Mouse (Mus musculus) CH12.LX (cell line): ENCODE data around the gene Tcp11l1. TPM values are rescaled to one million over a fixed set of nuclear protein-coding genes. Genes with fewer than 3 reads are reported as not detected.
A peak's percentile ranks its signal among the peaks of the same experiment; 100 is the strongest.

Experiments used
- DNase-seq: peaks from one replicate; pipeline ENCODE4 v3.0.0-alpha.2; 2013; ENCODE audit errors: extremely low read depth
- H3K27ac ChIP-seq: 2 replicates; pipeline ENCODE4 v1.5.1; 2012; ENCODE audit warnings: low read depth, mild to moderate bottlenecking, control low read depth, moderate library complexity; ENCODE audit not compliant: insufficient read depth
- H3K27me3 ChIP-seq: replicated peaks from 2 replicates; pipeline ENCODE3; 2012; ENCODE audit warnings: inconsistent platforms
- H3K36me3 ChIP-seq, 2 experiments: replicated peaks in 1 of 2; 2 replicates each; pipeline versions ENCODE3 to v1.6.1; 2012; ENCODE audit warnings: inconsistent platforms in 1 of 2, low read length in 1 of 2, mild to moderate bottlenecking in 1 of 2, mixed read lengths in 1 of 2, moderate library complexity in 1 of 2; ENCODE audit not compliant: control insufficient read depth in 1 of 2, insufficient read depth in 1 of 2
- H3K4me1 ChIP-seq, 2 experiments: 2 replicates each; pipeline ENCODE4 v1.6.1; 2012; ENCODE audit warnings: inconsistent platforms in 1 of 2, moderate library complexity in 1 of 2; ENCODE audit not compliant: insufficient read depth in 2 of 2, control insufficient read depth in 1 of 2
- H3K4me2 ChIP-seq: 2 replicates; pipeline ENCODE4 v1.6.1; 2012; ENCODE audit warnings: low read depth, mild to moderate bottlenecking, control low read depth; ENCODE audit not compliant: poor library complexity, insufficient read depth, severe bottlenecking
- H3K4me3 ChIP-seq, 3 experiments: fragments of 150-350 bp in 1 of 3; sonication (generic) in 1 of 3; replicated peaks in 1 of 3; 2 replicates each; pipeline versions ENCODE3 to v1.5.1; 2011 to 2012; ENCODE audit warnings: low read depth in 2 of 3, low read length in 2 of 3, mild to moderate bottlenecking in 2 of 3, moderate library complexity in 2 of 3, control low read depth in 1 of 3, improper control_type of control experiment in 1 of 3, inconsistent platforms in 1 of 3, mixed read lengths in 1 of 3; ENCODE audit not compliant: poor library complexity in 1 of 3
- H3K79me2 ChIP-seq: replicated peaks from 2 replicates; pipeline ENCODE4 v1.6.1; 2012; ENCODE audit warnings: mild to moderate bottlenecking, moderate library complexity; ENCODE audit not compliant: control insufficient read depth, poor library complexity, insufficient read depth, severe bottlenecking; ENCODE audit errors: extremely low read depth
- H3K9ac ChIP-seq: 2 replicates; pipeline ENCODE4 v1.6.1; 2012; ENCODE audit warnings: low read depth, mild to moderate bottlenecking, control low read depth, moderate library complexity; ENCODE audit not compliant: insufficient read depth
- H3K9me3 ChIP-seq: replicated peaks from 2 replicates; pipeline ENCODE3; 2012; ENCODE audit warnings: low read length, inconsistent platforms, mixed read lengths
- BHLHE40 ChIP-seq: IDR thresholded peaks from 2 replicates; pipeline ENCODE4 v1.6.1; 2011; ENCODE audit warnings: mild to moderate bottlenecking, low read depth, low read length, improper control_type of control experiment
- CHD1 ChIP-seq: IDR thresholded peaks from 2 replicates; pipeline ENCODE4 v1.6.1; 2012; ENCODE audit warnings: low read depth, low read length, improper control_type of control experiment, inconsistent platforms
- CHD2 ChIP-seq: IDR thresholded peaks from 2 replicates; pipeline ENCODE4 v1.6.1; 2011; ENCODE audit warnings: low read length, improper control_type of control experiment
- CTCF ChIP-seq, 2 experiments: IDR thresholded peaks in 1 of 2; conservative IDR thresholded peaks in 1 of 2; 2 replicates each; pipeline ENCODE4 v1.5.1; 2011 to 2012; ENCODE audit warnings: low read depth in 2 of 2, low read length in 2 of 2, improper control_type of control experiment in 1 of 2, inconsistent platforms in 1 of 2, mild to moderate bottlenecking in 1 of 2, moderate library complexity in 1 of 2
- E2F4 ChIP-seq: IDR thresholded peaks from 2 replicates; pipeline ENCODE4 v1.6.1; 2011; ENCODE audit warnings: low read depth, low read length, improper control_type of control experiment; ENCODE audit not compliant: insufficient replicate concordance
- EP300 ChIP-seq: IDR thresholded peaks from 2 replicates; pipeline ENCODE4 v1.6.1; 2011; ENCODE audit warnings: low read length, improper control_type of control experiment
- ETS1 ChIP-seq: conservative IDR thresholded peaks from 2 replicates; pipeline ENCODE4 v1.6.1; 2012; ENCODE audit warnings: low read depth, mild to moderate bottlenecking, inconsistent platforms, low read length, improper control_type of control experiment, moderate library complexity
- HCFC1 ChIP-seq: IDR thresholded peaks from 2 replicates; pipeline ENCODE4 v1.6.1; 2012; ENCODE audit warnings: low read depth, mild to moderate bottlenecking, inconsistent platforms, low read length, improper control_type of control experiment
- IRF4 ChIP-seq: IDR thresholded peaks from 2 replicates; pipeline ENCODE4 v1.6.1; 2014; ENCODE audit warnings: low read depth, mild to moderate bottlenecking, inconsistent platforms, low read length, improper control_type of control experiment
- JUN ChIP-seq: IDR thresholded peaks from 2 replicates; pipeline ENCODE4 v1.6.1; 2011; ENCODE audit warnings: low read depth, mild to moderate bottlenecking, low read length, improper control_type of control experiment, moderate library complexity; ENCODE audit not compliant: insufficient read depth
- KAT2A ChIP-seq: IDR thresholded peaks from 2 replicates; pipeline ENCODE4 v1.6.1; 2012; ENCODE audit warnings: low read length, improper control_type of control experiment, inconsistent platforms; ENCODE audit not compliant: insufficient replicate concordance
- MAFK ChIP-seq: IDR thresholded peaks from 2 replicates; pipeline ENCODE4 v1.6.1; 2011; ENCODE audit warnings: low read length, improper control_type of control experiment; ENCODE audit not compliant: insufficient replicate concordance
- MAZ ChIP-seq: IDR thresholded peaks from 2 replicates; pipeline ENCODE4 v1.6.1; 2012; ENCODE audit warnings: low read depth, mild to moderate bottlenecking, inconsistent platforms, low read length, improper control_type of control experiment, moderate library complexity
- MEF2A ChIP-seq: IDR thresholded peaks from 2 replicates; pipeline ENCODE4 v1.6.1; 2014; ENCODE audit warnings: low read depth, mild to moderate bottlenecking, inconsistent platforms, low read length, improper control_type of control experiment, borderline replicate concordance
- MXI1 ChIP-seq: IDR thresholded peaks from 2 replicates; pipeline ENCODE4 v1.6.1; 2011; ENCODE audit warnings: mild to moderate bottlenecking, low read depth, low read length, improper control_type of control experiment
- MYC ChIP-seq: IDR thresholded peaks from 2 replicates; pipeline ENCODE4 v1.6.1; 2011; ENCODE audit warnings: low read depth, mild to moderate bottlenecking, improper control_type of control experiment, low read length
- NELFE ChIP-seq: IDR thresholded peaks from 2 replicates; pipeline ENCODE4 v1.6.1; 2011; ENCODE audit warnings: low read depth, low read length, improper control_type of control experiment
- NRF1 ChIP-seq: IDR thresholded peaks from 2 replicates; pipeline ENCODE4 v1.6.1; 2014; ENCODE audit warnings: low read depth, mild to moderate bottlenecking, inconsistent platforms, low read length, improper control_type of control experiment, moderate library complexity
- PAX5 ChIP-seq: IDR thresholded peaks from 2 replicates; pipeline ENCODE4 v1.6.1; 2012; ENCODE audit warnings: low read length, inconsistent platforms, mixed read lengths
- POLR2A ChIP-seq: IDR thresholded peaks from 2 replicates; pipeline ENCODE4 v1.6.1; 2011; ENCODE audit warnings: low read depth, mild to moderate bottlenecking, improper control_type of control experiment, low read length
- POLR2AphosphoS2 ChIP-seq: IDR thresholded peaks from 2 replicates; pipeline ENCODE4 v1.6.1; 2011; ENCODE audit warnings: low read depth, low read length, improper control_type of control experiment
- RAD21 ChIP-seq: IDR thresholded peaks from 2 replicates; pipeline ENCODE4 v1.6.1; 2011; ENCODE audit warnings: low read depth, mild to moderate bottlenecking, low read length, improper control_type of control experiment, moderate library complexity
- RCOR1 ChIP-seq: conservative IDR thresholded peaks from 2 replicates; pipeline ENCODE4 v1.6.1; 2012; ENCODE audit warnings: low read depth, mild to moderate bottlenecking, inconsistent platforms, low read length, improper control_type of control experiment
- SIN3A ChIP-seq: IDR thresholded peaks from 2 replicates; pipeline ENCODE4 v1.6.1; 2012; ENCODE audit warnings: low read length, improper control_type of control experiment, inconsistent platforms
- SMC3 ChIP-seq: IDR thresholded peaks from 2 replicates; pipeline ENCODE4 v1.6.1; 2011; ENCODE audit warnings: low read depth, low read length, improper control_type of control experiment
- TBP ChIP-seq: conservative IDR thresholded peaks from 2 replicates; pipeline ENCODE4 v1.6.1; 2011; ENCODE audit warnings: low read depth, low read length, improper control_type of control experiment
- TCF12 ChIP-seq: IDR thresholded peaks from 2 replicates; pipeline ENCODE4 v1.6.1; 2014; ENCODE audit warnings: low read depth, mild to moderate bottlenecking, inconsistent platforms, low read length, improper control_type of control experiment
- USF1 ChIP-seq: IDR thresholded peaks from 2 replicates; pipeline ENCODE4 v1.6.1; 2014; ENCODE audit warnings: low read depth, mild to moderate bottlenecking, inconsistent platforms, low read length, improper control_type of control experiment
- USF2 ChIP-seq: conservative IDR thresholded peaks from 2 replicates; pipeline ENCODE4 v1.6.1; 2011; ENCODE audit warnings: low read depth, low read length, improper control_type of control experiment
- ZC3H11A ChIP-seq: IDR thresholded peaks from 2 replicates; pipeline ENCODE4 v1.6.1; 2012; ENCODE audit warnings: low read depth, mild to moderate bottlenecking, inconsistent platforms, low read length, improper control_type of control experiment
- ZKSCAN1 ChIP-seq: IDR thresholded peaks from 2 replicates; pipeline ENCODE4 v1.6.1; 2012; ENCODE audit warnings: low read depth, inconsistent platforms, low read length, improper control_type of control experiment, borderline replicate concordance
- ZNF384 ChIP-seq: IDR thresholded peaks from 2 replicates; pipeline ENCODE4 v1.6.1; 2012; ENCODE audit warnings: low read depth, low read length, improper control_type of control experiment, inconsistent platforms
- dilution Hi-C: fragments of 300-500 bp; cut with MboI; formaldehyde crosslinking; loops from 2 replicates; pipeline ENCODE4 v1.14.3; 2020; ENCODE audit warnings: low sequenced_read_pairs; ENCODE audit not compliant: extremely low pct_unique_long_range_greater_than_20kb, extremely low pct_ligation_motif_present
- in situ Hi-C: fragments of 300-500 bp; cut with MboI; formaldehyde crosslinking; loops from 3 replicates; pipeline ENCODE4 v1.14.3; 2019; ENCODE audit warnings: low sequenced_read_pairs, low pct_ligation_motif_present, low pct_unique_long_range_greater_than_20kb, mixed read lengths
- polyA plus RNA-seq: library from polyadenylated mRNA; unstranded; fragments of >175 nt; gene quantifications from 2 replicates; pipeline ENCODE4 v1.2.1, GENCODE M21; 2012; ENCODE audit warnings: low read depth; ENCODE audit not compliant: insufficient read length
- total RNA-seq, 2 experiments: library from RNA; depleted of rRNA; stranded (reverse); fragments of 300-350 nt in 1 of 2; fragments of >200 nt in 1 of 2; gene quantifications; 2 replicates each; pipeline ENCODE4 v1.2.3; 2012 to 2014

The Tcp11l1 gene
- total and polyA plus RNA-seq, 3 experiments, result 2.9 to 11.7 (median 3.6) TPM

- TF ChIP-seq CTCF (conservative IDR thresholded peaks at IDR 0.05 in 1 of 2, IDR thresholded peaks at IDR 0.05 in 1 of 2; ENCODE audit: low read depth in 2 of 2, low read length in 2 of 2) (no peak), POLR2AphosphoS2 (no peak), NELFE (0 out of 2 replicates have a peak, but pooled peaks have one; percentile 10), RCOR1 (peak; percentile 84), ZC3H11A (no peak), POLR2A (peak; percentile 57), PAX5 (no peak), CHD2 (peak; percentile 63), USF2 (no peak), MAFK (0 out of 2 replicates have a peak, but pooled peaks have one; percentile 10), ZNF384 (peak; percentile 60), TCF12 (peak; percentile 34; the same call in 1 of the 2 replicates), SMC3 (peak; percentile 1; the same call in 1 of the 2 replicates), MEF2A (peak; percentile 72; the same call in 1 of the 2 replicates), RAD21 (no peak), ZKSCAN1 (no peak), EP300 (peak; percentile 87), JUN (peak; percentile 17; the same call in 1 of the 2 replicates), ETS1 (peak; percentile 33; the same call in 1 of the 2 replicates), CHD1 (0 out of 2 replicates have a peak, but pooled peaks have one; percentile 54), KAT2A (0 out of 2 replicates have a peak, but pooled peaks have one; percentile 39), BHLHE40 (peak; percentile 97), USF1 (no peak), MXI1 (peak; percentile 79), MAZ (peak; percentile 57; the same call in 1 of the 2 replicates)
These were observed 20.1 kb upstream of the Tcp11l1 start (continued) for GRCm38 (mm10) chr2:104732033-104732444.

- dilution Hi-C loops, result no loop called here
- H3K27ac ChIP-seq, result no peak overlapping the region
- no peak overlapping the region for H3K9ac ChIP-seq
- H3K36me3 ChIP-seq, result no peaks in the 10 kb centered on the region
- in situ Hi-C loops, result no loop called here
- TF ChIP-seq CHD1 (no peak), IRF4 (no peak), KAT2A (no peak), E2F4 (no peak), SIN3A (no peak), TCF12 (no peak), ZC3H11A (no peak), HCFC1 (no peak), ETS1 (no peak), NRF1 (no peak), MAZ (no peak), JUN (no peak), MYC (no peak), EP300 (no peak), POLR2AphosphoS2 (no peak), USF2 (no peak), CTCF (conservative IDR thresholded peaks at IDR 0.05 in 1 of 2, IDR thresholded peaks at IDR 0.05 in 1 of 2; ENCODE audit: low read depth in 2 of 2, low read length in 2 of 2) (no peak), MXI1 (no peak), TBP (no peak), PAX5 (no peak)
- no peak overlapping the region for H3K4me2 ChIP-seq
- peaks cover 7 to 15% of the 10 kb centered on the region in 2 experiments for H3K4me1 ChIP-seq
- H3K27me3 ChIP-seq, result no peaks in the 10 kb centered on the region
- no peak overlapping the region for H3K4me3 ChIP-seq
- DNase-seq, result no peak
- no peaks in the 10 kb centered on the region for H3K79me2 ChIP-seq
- H3K9me3 ChIP-seq, result no peaks in the 10 kb centered on the region
These were observed 15.4 kb upstream of the Tcp11l1 start for GRCm38 (mm10) chr2:104727369-104727768.
